Mouse (Mus musculus) kidney, postnatal 4 days (tissue): ENCODE measurements around the gene B430306N03Rik.

Source experiments
- DNase-seq, 2 experiments: peaks; one replicate each; pipeline ENCODE4 v3.0.0; 2021; ENCODE audit warnings: mixed read lengths in 2 of 2

The B430306N03Rik gene

DNA sequence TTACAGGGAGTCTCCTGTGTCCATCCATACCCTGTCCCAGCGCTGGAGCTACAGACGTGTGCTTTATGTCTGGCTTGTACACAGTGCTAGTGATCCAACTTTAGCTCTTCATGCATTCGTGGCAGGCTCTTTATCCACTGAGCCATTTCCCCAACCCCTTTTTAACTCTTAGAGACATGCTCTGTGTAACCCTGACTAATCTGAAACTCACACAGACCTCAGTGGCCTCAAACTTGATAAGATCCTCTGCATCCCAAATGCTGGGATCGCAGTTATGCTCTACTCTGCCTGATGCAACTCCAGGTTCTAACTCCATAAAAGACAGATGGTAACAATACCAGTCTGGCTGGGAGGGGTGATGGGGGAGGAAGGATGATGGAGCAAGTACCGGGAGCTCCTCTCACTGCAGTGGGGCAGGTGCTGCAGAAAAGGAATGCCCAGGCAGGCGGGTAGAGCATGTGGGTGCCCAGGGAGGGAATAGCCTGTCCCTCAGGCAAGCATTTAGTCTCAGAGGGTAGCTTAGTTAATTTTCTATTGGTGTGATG lies 47.6 kb downstream of the B430306N03Rik start:
- DNase-seq, result no peak

DNA sequence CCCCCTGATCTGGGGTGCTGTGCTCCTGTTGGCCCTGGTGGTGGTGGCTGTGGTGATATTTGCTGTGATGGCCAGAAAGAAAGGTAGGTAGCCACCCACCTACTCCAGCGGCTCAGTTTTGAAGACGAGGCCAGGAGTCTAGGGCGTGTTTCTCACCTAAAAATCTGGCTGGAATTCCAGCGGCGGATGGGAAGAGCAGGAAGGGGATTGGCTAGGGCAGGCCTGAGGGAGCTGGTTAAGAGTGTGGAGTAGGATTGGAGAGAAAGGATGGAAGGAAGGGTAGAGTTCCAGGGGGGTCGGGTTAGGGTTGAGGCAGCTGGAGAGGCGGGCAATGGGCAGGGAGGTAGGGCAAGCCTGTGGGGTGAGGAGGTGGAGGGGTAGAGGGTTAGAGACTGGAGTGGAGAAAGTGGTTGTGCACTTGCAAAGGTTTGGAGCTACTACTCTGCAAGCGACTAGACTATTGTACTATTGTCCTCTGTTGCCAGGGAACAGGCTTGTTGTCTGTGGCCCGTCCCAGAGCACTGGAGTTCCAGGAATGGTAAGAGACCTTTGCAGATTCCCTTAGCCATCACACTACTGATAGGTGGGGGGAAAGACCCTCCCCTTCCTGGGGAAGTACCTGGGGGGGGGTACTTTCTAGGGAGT lies 49.7 kb downstream of the B430306N03Rik start:
- no peak for DNase-seq

DNA sequence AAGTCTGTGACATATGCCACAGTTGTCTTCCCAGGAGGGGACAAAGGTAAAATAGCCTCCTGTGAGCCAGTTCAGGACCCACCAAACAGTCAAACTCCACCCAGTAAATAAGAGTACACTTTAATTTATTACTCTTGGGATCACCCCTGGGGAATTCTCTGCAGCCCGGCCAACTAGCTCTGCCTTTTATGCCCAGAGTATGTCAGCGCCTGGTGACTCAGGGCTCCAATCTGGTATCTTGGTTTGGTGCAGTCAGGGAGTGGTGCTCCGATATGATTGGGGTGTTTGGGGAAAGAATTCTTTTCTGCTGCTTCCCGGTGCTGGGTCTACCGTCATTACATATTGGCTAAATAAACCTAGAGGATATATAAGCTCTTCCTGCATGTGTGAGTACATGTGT lies 50.9 kb downstream of the B430306N03Rik start:
- DNase-seq, result no peak

- no peak for DNase-seq
These were observed 55.7 kb downstream of the B430306N03Rik start for GRCm38 (mm10) chr17:48371621-48372020.

GRCm38 (mm10) chr17:48372987-48373386 lies 57.0 kb downstream of the B430306N03Rik start:
- DNase-seq, result no peak

- no peak for DNase-seq
These were observed 60.2 kb downstream of the B430306N03Rik start for GRCm38 (mm10) chr17:48376102-48376501.
